Mouse (Mus musculus) forebrain, embryonic 11.5 days (tissue): Measurements from ENCODE around the gene Acyp1. TPM values are rescaled to one million over a fixed set of nuclear protein-coding genes. Genes with fewer than 3 reads are reported as not detected.
A peak's percentile ranks its signal among the peaks of the same experiment; 100 is the strongest.

Experiments used
- ATAC-seq: fragments of 200-750 bp; cut with Nextera tagmentation; replicated peaks from 2 replicates; pipeline ENCODE4 v1.8.0; 2017; ENCODE audit warnings: moderate TSS enrichment; ENCODE audit not compliant: low FRiP score
- DNase-seq: peaks from one replicate; pipeline ENCODE4 v3.0.0-alpha.2; 2017; ENCODE audit warnings: low spot score
- H3K27ac ChIP-seq: fragments of 300-500 bp; sonication (generic); 2 replicates; pipeline ENCODE4 v1.5.1; 2014; ENCODE audit warnings: low read depth, low read length
- H3K27me3 ChIP-seq: fragments of 300-500 bp; sonication (generic); 2 replicates; pipeline ENCODE4 v1.6.1; 2014; ENCODE audit warnings: mild to moderate bottlenecking, low read length, mixed read lengths; ENCODE audit not compliant: control insufficient read depth, insufficient read depth
- H3K36me3 ChIP-seq: fragments of 300-500 bp; sonication (generic); 2 replicates; pipeline ENCODE4 v1.6.1; 2014; ENCODE audit warnings: mild to moderate bottlenecking, low read length, moderate library complexity, mixed read lengths; ENCODE audit not compliant: control insufficient read depth, insufficient read depth
- H3K4me1 ChIP-seq: fragments of 300-500 bp; sonication (generic); replicated peaks from 2 replicates; pipeline ENCODE4 v1.6.1; 2014; ENCODE audit warnings: low read length, mixed read lengths; ENCODE audit not compliant: control insufficient read depth, insufficient read depth
- H3K4me2 ChIP-seq: fragments of 300-500 bp; sonication (generic); 2 replicates; pipeline ENCODE4 v1.6.1; 2014; ENCODE audit warnings: low read depth, mild to moderate bottlenecking, low read length, moderate library complexity, mixed read lengths; ENCODE audit not compliant: severe bottlenecking
- H3K4me3 ChIP-seq: fragments of 300-500 bp; sonication (generic); 2 replicates; pipeline ENCODE4 v1.5.1; 2014; ENCODE audit warnings: low read depth, low read length
- H3K9ac ChIP-seq: fragments of 300-500 bp; sonication (generic); 2 replicates; pipeline ENCODE4 v1.6.1; 2014; ENCODE audit warnings: low read length
- H3K9me3 ChIP-seq: fragments of 300-500 bp; sonication (generic); 2 replicates; pipeline ENCODE4 v1.6.1; 2016; ENCODE audit warnings: low read length, mixed read lengths; ENCODE audit not compliant: control insufficient read depth
- WGBS: fragments of 180-500 bp; shearing (Covaris S2); extraction: QIAGEN DNeasy Blood & Tissue Kit; methylation state at CpG from one replicate; pipeline ENCODE4 v1.1.7; 2014; 5-methylcytosine and 5-hydroxymethylcytosine counted together
- polyA plus RNA-seq: library from polyadenylated mRNA; unstranded; fragments of >200 nt; fragmentation: Nextera tagmentation; extraction: Ambion mirVana; gene quantifications from 2 replicates; pipeline ENCODE4 v1.2.1, GENCODE M21; 2014

Acyp1 gene
- polyA plus RNA-seq, 1 experiment from 2014 or later = 61.9 TPM

DNA sequence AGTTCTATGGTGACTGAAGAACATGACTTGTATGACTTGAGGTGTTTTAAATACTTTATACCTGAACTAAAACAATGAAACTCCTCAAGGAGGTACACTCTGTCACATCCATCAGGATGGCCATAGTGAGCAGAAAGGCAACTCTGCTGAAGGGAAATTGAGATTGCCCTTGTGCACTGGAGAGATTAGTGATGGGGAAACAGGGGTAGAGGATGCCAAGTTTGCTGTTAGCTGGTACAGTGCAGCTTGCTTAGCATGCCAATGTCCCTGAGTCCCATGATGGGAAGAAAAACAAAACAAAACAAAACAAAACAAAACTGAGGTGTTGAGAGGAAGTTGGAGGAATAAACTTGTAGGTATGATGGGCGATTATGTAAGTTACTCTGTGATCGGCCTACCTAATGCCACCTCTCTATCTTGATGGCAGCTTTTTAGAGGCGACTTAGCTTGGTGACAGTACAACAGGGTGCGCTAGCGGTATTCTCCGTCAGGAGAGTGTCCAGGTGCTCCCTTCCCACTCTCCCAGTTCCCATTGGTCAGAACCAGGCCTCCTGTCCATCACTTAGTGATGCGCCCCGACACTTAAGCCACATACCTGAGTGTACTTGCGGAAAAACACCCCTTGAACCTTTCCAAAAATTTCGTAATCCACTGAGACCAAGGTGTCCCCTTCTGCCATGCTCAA is 8.7 kb downstream of the Acyp1 start:
- H3K9ac ChIP-seq = peak overlapping the region; percentile 86
- ATAC-seq = peak; percentile 10; the same call in 1 of the 2 replicates
- H3K27me3 ChIP-seq = no peaks in the 10 kb centered on the region
- peaks cover 3% of the 10 kb centered on the region; the same call in 1 of the 2 replicates for H3K4me1 ChIP-seq
- DNase-seq = no peak
- H3K27ac ChIP-seq = peak overlapping the region; percentile 41; the same call in 1 of the 2 replicates
- peak overlapping the region; percentile 90 for H3K4me2 ChIP-seq
- H3K4me3 ChIP-seq = peak overlapping the region; percentile 73
- WGBS = 7% methylated on average over 10 of the region's 10 CpGs
- peaks cover 4% of the 10 kb centered on the region; the same call in 1 of the 2 replicates for H3K36me3 ChIP-seq
- no peaks in the 10 kb centered on the region for H3K9me3 ChIP-seq

DNA sequence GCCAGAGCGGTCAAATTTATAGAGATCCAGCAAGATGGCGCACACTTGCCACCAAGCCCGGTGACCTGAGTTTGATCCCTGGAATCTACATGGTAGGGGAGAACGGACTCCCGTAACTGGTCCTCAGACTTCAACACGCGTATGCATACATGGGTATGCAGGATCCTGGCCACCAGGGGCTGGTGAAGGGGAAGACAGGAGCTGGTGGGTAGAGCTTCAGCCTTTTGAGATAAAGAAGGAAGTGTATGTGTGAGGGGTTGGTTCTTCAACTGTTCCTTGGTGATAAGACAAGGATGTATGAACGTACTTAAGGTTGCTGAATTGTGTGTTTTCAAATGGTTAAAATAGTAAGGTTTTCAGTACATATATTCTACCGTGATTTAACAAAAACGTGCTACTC is 9.3 kb downstream of the Acyp1 start:
- no peak overlapping the region for H3K4me3 ChIP-seq
- WGBS = 94% methylated on average over 10 of the region's 10 CpGs
- H3K27me3 ChIP-seq = no peaks in the 10 kb centered on the region
- no peak overlapping the region for H3K4me2 ChIP-seq
- no peak for DNase-seq
- no peak overlapping the region for H3K9ac ChIP-seq
- peaks cover 4% of the 10 kb centered on the region; the same call in 1 of the 2 replicates for H3K36me3 ChIP-seq
- no peaks in the 10 kb centered on the region for H3K9me3 ChIP-seq
- peaks cover 3% of the 10 kb centered on the region; the same call in 1 of the 2 replicates for H3K4me1 ChIP-seq
- H3K27ac ChIP-seq = no peak overlapping the region
- ATAC-seq = no peak

DNA sequence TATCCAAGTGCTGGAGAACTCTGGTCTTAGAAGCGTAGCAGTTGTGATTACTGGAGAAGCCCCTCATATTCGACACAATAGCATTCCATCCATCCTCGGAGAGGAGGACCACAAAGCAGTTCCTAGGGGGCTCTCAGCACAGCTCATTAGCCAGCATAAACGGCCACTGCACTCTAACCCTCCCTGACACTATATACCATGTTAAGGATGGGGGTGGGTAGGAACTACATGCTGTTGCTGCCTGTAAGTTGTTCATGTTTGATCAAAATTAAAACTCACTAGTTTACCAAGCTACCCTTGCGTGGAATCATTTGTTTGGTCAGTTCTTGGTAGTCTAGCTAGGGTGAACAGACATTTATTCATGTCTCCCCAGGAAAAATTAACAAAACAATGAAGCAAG is 12.0 kb downstream of the Acyp1 start:
- Histone ChIP-seq H3K4me1 (peaks cover 3% of the 10 kb centered on the region; the same call in 1 of the 2 replicates), H3K4me3 (no peak overlapping the region), H3K36me3 (peaks cover 4% of the 10 kb centered on the region; the same call in 1 of the 2 replicates), H3K9me3 (no peaks in the 10 kb centered on the region), H3K27ac (no peak overlapping the region), H3K4me2 (no peak overlapping the region), H3K27me3 (no peaks in the 10 kb centered on the region), H3K9ac (no peak overlapping the region)
- ATAC-seq (no peak), DNase-seq (no peak)
- WGBS = 72% methylated on average over 5 of the region's 5 CpGs

- no peaks in the 10 kb centered on the region for H3K9me3 ChIP-seq
- no peak overlapping the region for H3K27ac ChIP-seq
- no peak overlapping the region for H3K4me2 ChIP-seq
- H3K9ac ChIP-seq = no peak overlapping the region
- no peak for DNase-seq
- no peaks in the 10 kb centered on the region; the same call in 1 of the 2 replicates for H3K4me1 ChIP-seq
- no peak overlapping the region for H3K4me3 ChIP-seq
- peaks cover 4% of the 10 kb centered on the region; the same call in 1 of the 2 replicates for H3K36me3 ChIP-seq
- H3K27me3 ChIP-seq = no peaks in the 10 kb centered on the region
- ATAC-seq = no peak
- WGBS = 79% methylated on average over 10 of the region's 10 CpGs
Observed at GRCm38 (mm10) chr12:85273508-85273907, 14.7 kb downstream of the Acyp1 start.

DNA sequence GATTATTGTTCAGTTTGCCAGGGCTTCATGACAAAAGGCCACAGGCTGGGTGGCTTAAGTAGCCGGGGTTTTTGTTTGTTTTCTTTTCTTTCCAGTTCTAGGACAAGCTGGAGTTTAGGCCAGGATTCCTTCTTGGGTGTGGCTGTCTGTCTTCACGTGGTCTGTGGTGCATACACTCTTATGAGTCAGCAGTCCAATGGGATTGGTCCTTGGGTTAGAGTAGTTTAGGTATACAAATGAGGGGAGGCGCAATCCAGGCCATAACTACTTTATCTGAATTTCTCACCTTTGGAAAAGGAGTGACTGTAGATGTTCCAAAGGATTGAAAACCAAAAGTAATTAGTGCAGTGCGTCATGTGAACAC is 16.4 kb downstream of the Acyp1 start:
- H3K4me2 ChIP-seq = no peak overlapping the region
- DNase-seq = no peak
- no peak overlapping the region for H3K9ac ChIP-seq
- WGBS = 80% methylated on average over 4 of the region's 4 CpGs
- H3K27me3 ChIP-seq = no peaks in the 10 kb centered on the region
- no peak overlapping the region for H3K4me3 ChIP-seq
- peaks cover 4% of the 10 kb centered on the region; the same call in 1 of the 2 replicates for H3K36me3 ChIP-seq
- no peak for ATAC-seq
- no peaks in the 10 kb centered on the region for H3K9me3 ChIP-seq
- H3K4me1 ChIP-seq = no peaks in the 10 kb centered on the region; the same call in 1 of the 2 replicates
- H3K27ac ChIP-seq = no peak overlapping the region

DNA sequence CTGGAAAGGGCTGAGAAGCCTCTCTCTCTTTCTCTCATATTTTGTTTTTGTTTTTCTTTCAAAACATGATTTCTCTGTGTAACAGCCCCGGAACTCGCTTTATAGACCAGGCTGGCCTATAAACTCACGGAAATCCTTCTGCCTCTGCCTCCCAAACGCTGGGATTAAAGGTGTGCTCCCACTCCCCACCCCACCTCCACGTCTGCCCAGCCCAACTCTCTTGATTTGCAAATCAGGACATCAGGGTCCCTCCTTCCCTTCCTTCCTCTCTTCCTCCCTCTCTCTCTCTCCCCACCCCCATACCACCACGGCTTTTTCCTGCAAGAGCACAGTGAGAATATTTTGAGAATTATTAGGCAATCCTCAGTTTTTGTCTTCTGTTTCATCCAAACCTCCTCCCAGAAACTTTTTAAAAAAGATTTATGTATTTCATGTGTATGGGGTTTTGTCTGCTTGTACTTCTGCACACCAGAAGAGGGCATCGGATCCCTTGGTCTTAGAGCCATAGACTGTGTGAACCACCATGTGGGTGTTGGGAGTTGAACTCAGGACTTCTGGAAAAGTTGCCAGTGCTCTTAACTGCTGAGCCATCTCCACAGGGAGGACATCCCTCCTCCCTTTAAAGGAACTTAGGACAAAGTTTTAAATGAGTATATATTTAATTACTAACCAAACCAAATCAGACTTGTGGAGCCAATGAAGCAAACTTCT is 17.0 kb downstream of the Acyp1 start:
- Histone ChIP-seq H3K9me3 (no peaks in the 10 kb centered on the region), H3K4me1 (no peaks in the 10 kb centered on the region; the same call in 1 of the 2 replicates), H3K4me2 (no peak overlapping the region), H3K36me3 (peaks cover 4% of the 10 kb centered on the region; the same call in 1 of the 2 replicates), H3K27me3 (no peaks in the 10 kb centered on the region), H3K4me3 (no peak overlapping the region), H3K27ac (no peak overlapping the region), H3K9ac (no peak overlapping the region)
- DNase-seq (no peak), ATAC-seq (no peak)
- WGBS = 80% methylated on average over 7 of the region's 7 CpGs

- peak within 1 kb of the TSS; percentile 52 for H3K4me3 ChIP-seq
- peak within 1 kb of the TSS; percentile 84 for H3K27ac ChIP-seq
- H3K4me2 ChIP-seq = peak within 1 kb of the TSS; percentile 63
- DNase-seq (peak; percentile 91), ATAC-seq (peak; percentile 96)
- no peaks in the 10 kb centered on the region for H3K27me3 ChIP-seq
- peak within 1 kb of the TSS; percentile 78 for H3K9ac ChIP-seq
- no peaks in the 10 kb centered on the region for H3K9me3 ChIP-seq
- H3K4me1 ChIP-seq = no peaks in the 10 kb centered on the region; the same call in 1 of the 2 replicates
- peaks cover 4% of the 10 kb centered on the region; the same call in 1 of the 2 replicates for H3K36me3 ChIP-seq
- WGBS = under 1% methylated on average over 35 of the region's 35 CpGs
Observed at GRCm38 (mm10) chr12:85270319-85270718, 17.9 kb downstream of the Acyp1 start, which contains the start of gene Mlh3. Gene Mlh3 (minus strand): TSS chr12:85270599.

DNA sequence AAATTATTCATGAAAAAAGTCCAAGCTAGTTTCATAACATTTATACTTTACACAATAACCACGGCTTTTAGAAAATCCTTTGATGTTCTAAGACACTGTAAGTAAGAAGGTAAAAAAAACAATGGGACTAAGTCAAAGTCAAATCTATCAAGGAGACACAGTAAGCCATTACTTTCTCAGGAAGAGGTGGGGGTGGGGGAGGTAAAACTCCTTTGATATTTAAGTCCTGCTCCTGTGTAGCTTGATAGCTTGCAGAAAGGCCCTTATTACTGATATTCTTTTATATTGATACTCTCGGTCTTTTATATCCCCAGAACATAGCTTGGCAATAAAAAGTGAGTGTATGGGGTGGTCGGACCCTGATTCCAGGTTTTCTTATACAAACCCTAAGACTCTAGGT is 18.4 kb downstream of the Acyp1 start:
- peak overlapping the region; percentile 63 for H3K4me2 ChIP-seq
- ATAC-seq (0 out of 2 replicates have a peak, but pooled peaks have one; percentile 7), DNase-seq (no peak)
- peaks cover 2% of the 10 kb centered on the region; the same call in 1 of the 2 replicates for H3K36me3 ChIP-seq
- no peaks in the 10 kb centered on the region for H3K27me3 ChIP-seq
- peak overlapping the region; percentile 78 for H3K9ac ChIP-seq
- H3K4me3 ChIP-seq = peak overlapping the region; percentile 52
- no peaks in the 10 kb centered on the region; the same call in 1 of the 2 replicates for H3K4me1 ChIP-seq
- H3K27ac ChIP-seq = peak overlapping the region; percentile 84
- no peaks in the 10 kb centered on the region for H3K9me3 ChIP-seq
- WGBS = 54% methylated on average over 3 of the region's 3 CpGs
